Mouse (Mus musculus): Measurements from ENCODE around the gene Scn1b.

Scn1b gene

DNA sequence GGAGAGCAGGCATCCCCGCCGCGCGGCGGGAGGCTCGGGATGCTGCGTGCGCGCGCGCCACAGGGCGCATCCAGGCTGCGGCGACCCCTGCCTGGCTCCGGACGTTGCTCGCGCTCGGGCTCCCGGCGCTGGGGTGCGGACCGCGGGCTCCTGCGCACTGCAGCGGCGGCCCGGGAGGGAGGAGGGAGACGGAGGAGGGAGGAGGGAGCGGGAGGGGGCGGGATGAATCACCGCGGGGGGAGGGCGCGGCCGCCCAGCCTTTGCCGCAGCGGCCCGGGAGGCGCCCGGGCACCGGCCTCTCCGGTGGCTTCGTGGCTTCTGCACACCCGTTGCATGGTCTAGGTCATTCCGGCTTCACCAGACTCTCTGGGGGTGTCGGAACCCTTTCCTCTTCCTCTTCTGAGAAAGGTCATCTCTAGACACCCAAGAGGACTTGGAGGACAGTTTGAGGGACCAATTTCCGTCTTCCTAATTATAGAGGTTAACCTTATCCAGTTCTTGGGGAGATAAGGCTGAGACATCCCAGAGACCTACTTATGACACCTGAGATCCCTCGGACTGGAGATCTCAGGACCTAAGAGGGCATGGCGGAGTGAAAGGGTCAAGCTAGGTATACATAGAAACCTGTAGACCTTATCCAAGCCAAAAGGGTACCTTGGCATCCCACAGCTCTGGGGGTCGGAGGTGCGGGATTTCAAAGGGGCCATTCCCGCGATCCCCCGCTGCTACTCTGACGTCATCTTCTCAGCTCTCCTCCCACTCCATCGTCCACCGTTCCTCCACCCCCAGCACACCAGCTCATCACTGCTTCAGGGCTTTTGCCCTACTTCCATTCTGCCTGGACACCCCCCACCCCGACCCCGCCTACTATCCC, at the start of gene Scn1b:
Gene Scn1b (minus strand): TSS at position 153 of the 874 bp plus-strand sequence.
- DNase-seq (ENCODE audit: low read depth) = peak; percentile 81

DNA sequence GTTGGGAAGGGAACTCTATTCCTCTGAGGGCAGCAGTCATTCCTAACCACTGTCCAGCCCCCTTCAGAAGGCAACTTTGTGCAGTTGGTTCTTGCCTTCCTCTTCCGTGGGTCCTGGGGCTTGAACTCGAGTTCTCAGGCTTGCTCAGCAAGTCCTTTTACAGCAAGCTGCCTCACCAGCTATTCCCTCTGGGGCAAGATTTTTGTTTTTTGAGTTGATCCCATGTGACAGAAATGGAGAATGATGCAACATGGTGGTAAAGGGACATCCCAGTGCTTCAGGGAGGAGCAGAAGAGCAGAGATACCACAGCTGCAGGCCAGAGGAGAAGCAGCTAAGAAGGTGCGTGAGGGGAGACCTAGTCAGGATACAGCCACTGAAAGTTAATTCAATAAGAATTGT, 48.3 kb upstream of the Scn1b start:
- no peak for DNase-seq (ENCODE audit: low read depth)

DNA sequence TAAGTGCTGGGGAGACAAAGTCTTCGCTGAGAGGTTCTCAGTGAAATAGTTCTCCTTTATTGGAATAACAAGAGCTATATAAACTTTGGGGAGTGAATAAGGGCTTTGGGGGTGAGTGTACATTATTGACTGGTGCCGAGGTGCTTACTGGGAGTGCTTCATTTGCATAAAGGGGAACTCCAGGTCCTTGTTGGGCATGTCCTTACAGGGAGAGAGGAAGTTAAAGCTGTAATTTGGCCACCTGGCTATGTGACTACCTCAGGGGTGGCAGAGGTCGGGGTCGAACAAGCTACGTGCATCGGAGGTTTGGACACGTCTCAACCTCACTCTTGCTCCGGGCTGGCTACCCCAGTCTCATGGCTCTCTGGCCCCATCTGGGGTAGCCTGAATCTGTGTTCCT, 47.7 kb upstream of the Scn1b start:
- DNase-seq (ENCODE audit: low read depth) = no peak

DNA sequence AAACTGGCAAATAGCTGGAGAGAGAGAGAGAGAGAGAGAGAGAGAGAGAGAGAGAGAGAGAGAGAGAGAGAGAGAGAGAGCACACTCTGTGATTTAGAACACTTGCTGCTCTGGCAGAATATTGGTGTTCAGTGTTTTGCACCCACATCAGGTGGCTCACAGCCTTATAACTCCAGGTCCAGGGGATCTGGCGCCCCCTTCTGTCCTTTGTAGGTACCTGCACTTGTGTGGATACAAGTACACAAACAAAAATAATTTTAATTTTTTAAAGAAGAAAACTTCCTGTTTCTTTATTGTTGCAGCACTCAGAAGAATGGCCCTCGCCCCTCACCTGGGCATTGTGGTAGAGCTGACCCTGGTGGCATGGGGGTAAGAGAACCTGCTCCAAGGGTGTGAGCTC, 45.4 kb upstream of the Scn1b start:
- DNase-seq (ENCODE audit: low read depth) = peak; percentile 77

DNA sequence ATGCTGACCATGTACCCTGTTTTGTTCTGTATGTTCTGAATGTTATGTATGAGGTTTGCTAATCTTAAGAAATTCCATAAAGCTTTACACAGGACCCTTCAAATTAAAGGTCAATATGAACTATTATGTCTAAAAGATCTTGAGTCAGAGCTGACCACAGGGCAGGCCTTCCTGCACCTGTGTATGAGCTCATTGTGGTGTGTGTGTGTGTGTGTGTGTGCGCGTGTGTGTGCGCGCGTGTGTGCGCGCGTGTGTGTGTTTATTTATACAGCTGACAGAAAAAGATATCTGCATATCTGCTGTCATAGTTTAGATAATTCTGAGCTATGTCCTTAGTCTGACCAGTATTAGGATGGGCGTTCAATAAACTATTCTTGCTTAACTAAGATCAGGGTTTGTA, 43.7 kb upstream of the Scn1b start:
- no peak for DNase-seq (ENCODE audit: low read depth)

DNA sequence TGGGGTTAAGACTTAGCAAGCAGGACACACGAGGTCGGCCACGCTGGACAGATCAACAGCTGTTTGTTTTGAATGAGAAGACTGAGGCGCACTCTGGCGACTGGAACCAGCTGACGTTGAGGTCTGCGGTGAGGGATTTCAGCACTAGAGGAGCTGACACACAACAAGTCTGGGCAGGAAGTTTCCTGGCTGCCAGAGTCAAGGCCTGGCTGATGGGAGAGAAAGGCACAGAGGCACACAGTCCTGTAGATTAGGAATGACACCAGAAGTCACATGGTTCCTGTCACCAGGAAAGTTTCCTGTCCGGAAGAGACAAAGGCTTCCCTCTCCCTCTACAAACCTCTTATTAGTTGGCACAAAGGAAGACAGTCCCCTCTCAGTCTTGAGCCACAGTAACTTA, 41.6 kb upstream of the Scn1b start:
- DNase-seq (ENCODE audit: low read depth) = no peak

DNA sequence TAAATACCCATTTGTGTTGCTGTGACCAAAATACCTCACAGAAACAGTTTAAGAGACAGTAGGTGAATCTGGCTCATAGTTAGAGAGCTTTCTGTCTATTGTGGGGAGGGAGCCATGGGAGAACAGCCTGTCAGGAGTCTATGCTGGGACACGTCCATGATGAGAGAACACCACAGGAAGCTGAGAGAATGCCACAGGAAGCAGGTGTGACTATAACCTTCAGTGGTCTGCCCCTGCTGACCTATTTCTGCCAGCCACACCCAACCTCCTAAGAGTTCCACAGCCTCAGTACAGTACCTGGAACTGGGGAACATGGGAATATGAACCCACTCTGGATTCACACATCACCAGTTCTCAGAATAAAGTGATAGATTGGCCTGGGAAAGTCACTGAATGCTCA, 37.9 kb upstream of the Scn1b start:
- no peak for DNase-seq (ENCODE audit: low read depth)

DNA sequence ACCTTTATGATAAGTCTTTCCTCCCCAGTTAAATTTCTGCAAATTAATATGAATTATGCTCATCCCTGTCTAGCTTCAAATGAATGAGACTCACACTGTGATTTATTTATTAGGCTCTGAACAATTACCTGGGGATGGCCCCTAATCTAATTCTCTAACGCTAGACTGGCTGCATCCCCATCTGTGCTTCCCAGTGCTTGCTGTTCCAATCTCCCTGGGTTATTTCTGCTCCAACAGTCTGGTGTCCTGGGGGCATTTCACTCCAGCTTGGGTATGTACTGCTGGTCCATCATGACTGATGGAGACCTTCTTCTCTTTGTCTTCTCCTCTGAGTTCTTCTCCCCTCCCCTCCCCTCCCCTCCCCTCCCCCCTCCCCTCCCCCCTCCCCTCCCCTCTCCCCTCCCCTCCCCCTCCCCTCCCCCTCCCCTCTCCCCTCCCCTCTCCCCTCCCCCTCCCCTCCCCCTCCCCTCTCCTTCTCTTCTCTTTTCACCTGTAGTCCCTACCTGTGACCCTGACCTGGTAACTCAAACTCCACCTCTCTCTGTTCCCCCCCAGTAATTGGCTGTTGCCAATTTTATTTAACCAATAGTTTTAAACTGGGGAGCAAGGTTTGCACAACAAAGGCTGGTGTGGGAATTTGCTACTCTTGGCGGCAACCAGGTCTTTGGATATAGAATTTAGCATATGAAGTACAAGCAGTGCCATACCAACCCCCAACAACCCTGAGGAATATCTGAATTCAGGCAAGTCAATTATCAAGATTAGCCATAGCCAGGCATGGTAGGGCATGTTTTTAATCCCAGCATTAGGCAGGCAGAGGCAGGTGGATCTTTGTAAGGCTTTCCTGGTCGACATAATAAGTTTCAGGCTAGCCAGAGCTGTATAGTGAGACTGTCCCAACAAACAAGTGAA, 37.1 kb upstream of the Scn1b start:
- no peak for DNase-seq (ENCODE audit: low read depth)

DNA sequence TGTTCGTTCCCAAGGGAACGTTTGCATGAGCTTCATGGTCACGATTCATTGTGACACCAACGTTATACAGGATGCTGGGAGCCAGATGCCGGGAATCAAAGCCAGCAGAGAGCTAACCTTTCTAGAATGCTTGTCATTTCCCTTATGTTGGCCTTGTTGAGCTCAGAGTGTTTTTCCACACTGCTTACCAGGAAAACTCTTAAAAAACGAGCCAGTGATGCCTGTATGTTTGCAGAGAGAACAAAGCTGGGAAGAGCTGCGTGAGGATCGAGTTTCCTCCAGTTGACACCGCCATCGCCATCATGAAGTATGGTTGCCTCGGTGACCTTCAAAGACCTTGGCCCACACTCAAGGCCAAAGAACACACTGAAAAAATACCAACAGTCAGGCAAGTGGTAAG, 35.5 kb upstream of the Scn1b start:
- DNase-seq (ENCODE audit: low read depth) = no peak

DNA sequence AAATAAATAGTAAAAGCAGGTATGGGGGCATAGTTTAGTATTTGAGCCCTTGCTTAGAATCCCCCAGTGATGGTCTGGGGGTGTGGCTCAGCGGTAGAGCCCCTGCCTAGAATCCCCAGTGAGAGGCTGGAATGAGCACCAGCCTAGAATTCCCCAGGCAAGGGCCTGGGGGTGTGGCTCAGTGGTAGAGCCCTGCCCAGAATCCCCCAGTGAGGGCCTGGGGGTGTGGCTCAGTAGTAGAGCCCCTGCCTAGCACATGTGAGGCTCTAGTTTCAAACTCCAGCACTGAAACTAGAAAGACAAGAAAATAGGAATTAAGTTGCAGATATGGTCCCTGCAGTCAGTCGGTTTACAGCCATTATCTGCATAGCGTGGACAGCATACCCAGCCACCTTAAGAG, 35.0 kb upstream of the Scn1b start:
- no peak for DNase-seq (ENCODE audit: low read depth)

DNA sequence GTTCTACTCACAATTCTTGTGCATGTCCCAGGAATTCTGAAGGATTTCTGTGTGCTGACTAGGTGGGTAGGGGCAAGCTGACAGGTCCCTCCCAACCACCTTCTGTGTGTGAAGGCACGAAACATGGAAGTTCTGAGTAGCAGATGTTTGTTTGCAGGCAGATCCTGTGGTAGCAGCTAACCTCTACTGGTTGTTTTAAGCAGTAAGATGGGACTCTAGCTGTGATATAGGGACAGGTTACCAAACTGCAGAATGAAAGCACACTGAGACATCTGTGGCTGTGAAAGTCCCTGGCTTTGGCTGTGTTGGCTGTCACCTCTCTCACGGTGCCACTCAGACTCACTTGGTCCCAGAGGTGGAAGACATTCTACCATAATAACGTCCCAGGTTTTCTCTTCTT, 34.4 kb upstream of the Scn1b start:
- no peak for DNase-seq (ENCODE audit: low read depth)

DNA sequence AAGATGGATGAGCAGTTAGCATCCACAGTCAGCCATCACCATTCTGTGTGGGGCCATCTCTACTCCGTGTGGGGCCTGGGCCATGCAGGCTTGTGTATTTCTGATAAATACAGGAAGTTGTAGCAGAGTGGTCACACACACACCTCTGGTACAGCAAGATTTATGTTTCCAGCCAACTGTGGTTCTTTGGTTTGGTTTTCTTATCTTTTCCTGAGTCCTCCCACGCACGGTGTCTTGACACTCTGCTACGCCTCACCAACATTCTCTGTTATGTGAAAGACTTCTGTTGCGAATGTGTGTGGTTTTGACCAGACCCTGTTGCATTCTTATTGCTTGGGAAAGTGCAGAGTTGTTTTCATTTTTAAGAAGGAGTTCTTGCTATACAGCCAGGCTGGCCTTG, 34.0 kb upstream of the Scn1b start:
- no peak for DNase-seq (ENCODE audit: low read depth)

DNA sequence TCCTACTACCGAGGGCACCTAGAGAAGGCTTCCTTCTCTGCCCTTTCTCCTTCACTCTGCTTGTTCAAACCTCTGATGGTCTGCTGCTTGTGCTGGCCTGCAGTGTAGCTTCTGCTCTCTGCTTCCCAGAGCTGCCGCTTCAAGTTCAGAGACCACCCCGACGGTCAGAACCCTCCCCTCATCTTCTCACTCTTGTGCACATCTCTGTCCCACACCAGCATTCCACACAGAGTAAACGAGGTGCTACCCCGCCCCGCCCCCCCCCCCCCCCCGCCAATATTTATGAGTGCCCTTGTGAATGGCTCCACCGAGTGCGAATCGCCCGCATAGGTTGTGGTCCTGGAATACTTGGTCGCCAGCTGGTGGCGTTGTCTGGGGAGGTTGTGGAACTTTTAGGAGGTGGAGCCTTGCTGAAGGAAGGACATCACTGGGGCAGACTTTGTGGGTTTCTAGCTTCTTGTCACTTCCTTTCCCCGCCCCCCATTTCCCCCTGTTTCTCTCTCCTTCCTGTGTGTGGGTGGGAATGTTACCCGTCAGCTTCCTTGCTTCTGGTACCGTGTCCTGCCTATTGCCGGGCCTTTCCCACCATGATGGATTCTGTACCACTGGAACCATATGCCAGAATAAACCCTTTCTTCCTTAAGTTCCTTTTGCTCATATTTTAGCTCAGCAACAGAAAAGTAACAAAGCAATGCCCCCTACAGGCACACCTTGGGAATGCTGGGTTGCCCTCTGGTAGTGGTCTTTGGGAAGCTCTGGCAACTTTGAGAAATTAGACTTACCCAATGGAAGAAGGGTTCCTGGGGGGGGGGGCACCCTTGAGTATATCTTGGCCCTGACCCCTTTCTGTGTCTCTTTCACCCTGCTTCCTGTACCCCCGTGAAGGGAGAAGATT, 29.5 kb upstream of the Scn1b start:
- peak; percentile 48 for DNase-seq (ENCODE audit: low read depth)

DNA sequence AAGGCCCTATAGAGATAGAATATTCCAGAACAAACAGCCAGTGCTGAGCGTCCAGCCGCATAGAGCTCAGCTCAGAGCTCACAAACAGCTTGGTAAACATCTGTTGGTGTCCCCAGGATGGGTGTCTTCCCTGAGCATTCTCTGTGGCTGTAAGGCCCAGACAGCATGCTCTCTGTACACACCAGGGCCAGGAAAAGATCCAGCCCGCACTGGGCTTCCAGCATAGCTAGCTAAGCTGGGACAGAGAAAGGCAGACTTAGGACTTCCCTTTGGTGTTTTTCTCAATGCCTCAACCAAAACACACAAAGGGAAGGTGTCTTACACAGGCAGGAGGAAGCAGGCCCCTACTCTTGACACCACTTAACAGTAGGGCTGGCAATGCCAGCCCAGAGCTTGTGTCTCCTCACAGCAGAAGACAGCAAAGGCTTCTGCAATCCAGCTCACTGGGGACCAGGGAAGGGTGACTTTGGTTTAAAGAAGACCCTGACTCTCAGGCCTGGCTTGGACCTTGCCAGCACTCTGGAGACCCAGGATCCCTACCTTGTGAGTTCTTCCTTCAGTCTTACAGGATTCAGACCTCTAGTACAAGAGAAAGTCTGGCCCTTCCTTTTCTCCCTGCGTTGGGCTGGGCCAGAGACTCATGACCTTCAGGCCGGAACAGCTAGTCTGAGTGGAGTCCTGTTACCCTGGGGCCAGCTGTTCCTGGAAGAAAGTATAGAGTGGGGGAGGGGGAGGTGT, 28.7 kb upstream of the Scn1b start, which contains the start of gene Gramd1a:
Gene Gramd1a (minus strand): TSS at position 601 of the 738 bp plus-strand sequence.
- DNase-seq (ENCODE audit: low read depth) = peak; percentile 22

DNA sequence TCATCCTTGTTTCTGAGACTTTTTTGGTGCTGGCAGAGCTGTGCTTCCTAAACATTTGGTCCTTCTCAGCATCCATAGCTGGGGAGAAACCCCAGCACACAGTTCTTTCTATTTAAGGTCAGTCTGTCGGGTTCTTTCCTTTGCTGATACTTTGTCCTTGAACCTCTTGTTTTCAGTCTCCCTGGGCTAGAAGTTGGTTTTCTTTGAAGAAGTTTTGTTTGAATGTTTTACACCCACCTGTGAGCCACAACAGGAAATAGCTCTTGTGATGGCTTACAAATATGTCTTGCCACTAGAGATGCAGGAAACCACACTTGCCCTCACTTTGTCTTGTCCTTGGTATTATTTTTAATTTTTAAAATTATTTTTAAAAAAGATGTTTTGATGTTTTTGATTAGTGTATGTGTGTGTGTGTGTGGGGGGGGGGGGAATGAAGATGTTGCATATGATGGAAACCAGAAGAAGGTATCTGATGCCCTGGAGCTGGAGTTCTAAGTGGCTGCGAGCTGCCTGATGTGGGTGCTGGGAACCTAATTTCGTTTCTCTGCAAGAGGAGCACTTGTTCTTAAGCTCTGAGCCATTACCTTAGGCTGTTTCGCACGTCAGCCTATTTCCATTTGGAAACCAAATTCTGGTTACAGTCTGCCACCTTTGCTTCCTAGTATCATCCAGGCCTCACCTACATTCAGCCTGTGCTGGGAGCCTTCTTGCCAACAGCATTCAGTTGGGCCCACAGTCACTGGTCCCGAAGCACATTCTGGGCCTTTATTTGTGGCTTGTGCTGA, 26.9 kb upstream of the Scn1b start:
- DNase-seq (ENCODE audit: low read depth) = no peak

DNA sequence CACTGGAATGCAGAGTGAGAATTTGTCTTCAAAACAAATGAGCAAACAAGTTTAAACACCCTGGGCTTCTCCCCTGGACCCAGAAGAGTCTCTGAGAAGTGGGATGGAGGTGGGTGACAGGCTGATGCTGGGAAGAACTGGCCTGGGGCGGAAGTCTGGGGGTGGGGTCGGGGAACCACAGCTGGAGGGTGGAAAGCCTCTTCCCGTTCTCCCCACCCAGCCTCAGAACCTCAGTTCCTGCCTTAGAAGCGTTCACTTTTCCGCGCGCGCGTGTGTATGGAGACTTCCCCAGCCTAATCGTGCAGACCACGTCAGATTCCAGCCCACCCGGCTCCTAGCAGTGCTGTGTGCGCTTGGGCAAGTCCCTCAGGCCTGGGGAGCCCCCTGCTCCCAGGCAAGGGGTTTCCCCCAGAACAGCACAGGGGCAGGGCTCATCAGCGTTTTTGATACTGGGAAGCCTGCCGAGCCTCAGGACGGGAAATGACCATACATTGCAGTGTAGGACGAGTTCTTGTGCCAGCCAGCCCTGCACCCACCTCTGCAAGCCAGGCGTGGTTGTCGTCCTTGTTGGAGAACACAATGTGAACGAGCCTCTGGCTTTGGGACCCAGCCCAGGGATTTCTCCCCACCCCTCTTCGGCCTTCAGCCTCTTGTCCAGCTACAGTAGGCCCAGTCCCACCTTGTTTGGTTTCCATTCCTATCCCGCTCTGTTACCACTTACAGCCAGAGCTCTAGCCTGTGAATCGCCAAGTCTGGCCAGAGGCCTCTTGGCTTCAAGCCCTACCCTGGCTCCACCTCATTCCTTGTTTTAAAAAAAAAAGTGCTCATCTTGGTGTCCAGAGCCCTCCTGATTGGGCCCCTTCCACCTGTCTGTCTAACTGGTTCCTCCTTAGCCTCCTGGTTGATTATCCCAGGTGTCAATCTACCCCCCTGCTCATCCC, 24.8 kb upstream of the Scn1b start:
- DNase-seq (ENCODE audit: low read depth) = peak; percentile 77

DNA sequence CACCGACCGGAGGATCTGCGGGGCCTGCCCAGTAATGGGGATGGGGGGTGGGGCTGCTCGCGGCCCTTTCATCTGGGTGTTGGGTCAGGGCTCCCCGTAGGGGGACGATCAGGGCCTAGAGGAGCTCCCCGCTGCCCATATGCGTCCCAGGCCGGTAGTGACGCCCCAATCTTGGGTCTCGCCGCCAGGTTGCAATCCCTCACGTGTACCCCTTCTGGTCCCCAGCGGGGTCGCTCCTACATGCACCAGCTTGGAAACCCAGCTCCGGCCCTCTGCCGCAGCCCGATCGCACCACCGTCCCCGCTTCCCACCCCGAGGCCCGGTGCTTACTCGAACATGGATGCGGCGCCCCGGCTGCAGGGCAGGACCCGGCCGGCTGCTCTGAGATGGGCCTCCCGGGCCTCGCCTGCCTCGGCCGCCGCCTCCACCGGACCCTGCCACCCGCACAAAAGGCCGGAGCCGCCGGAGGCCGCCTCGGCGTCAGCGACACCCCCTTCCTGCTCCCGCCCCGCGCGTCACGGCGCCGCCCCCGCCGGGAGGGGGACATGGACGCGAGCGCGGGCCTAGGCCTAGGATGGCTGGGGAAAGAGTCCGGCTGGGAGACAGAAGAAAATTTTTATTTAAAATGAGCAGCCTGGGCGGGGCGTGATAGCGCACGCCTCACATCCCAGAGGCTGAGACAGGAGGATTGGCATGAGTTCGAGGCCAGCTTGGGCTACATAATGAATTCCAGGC, 23.9 kb upstream of the Scn1b start:
- DNase-seq (ENCODE audit: low read depth) = peak; percentile 95

DNA sequence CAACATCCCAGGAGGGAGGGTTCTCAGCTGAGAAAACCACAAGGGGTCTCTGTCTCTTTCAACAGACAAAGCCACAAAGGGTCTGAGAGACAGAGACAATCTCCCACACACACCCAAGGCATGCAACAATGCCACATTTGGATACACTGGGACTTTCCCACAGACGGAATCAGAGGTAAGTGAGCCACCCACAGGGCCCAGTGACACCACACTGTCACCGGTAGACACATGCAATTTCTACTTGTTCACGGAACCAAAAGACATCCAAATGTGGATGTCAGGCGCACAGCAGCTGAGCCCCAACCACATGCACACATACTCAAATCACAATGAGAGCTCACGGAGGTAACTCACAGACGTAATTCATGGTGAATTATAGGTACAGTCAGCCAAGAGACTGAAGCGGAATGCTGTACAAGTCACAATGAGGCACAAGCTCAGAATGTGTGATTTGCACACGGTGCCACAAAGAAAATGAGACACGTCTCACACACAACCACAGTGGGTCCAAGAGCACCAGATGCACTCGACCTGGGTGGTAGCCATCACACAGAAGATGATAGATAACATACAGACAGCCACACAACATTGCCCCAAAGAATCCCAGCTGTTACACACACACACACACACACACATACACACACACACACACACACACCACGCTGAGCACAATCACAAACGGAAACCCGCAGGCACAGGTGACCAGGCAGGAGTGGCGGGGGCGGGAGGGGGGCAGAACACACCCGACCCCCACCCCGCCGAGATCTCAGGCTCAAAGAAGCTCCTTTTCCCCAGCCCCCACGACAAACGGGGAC, 23.2 kb upstream of the Scn1b start:
- DNase-seq (ENCODE audit: low read depth) = peak; percentile 34
